Mouse (Mus musculus): ENCODE measurements around the gene Galr2.

GRCm38 (mm10) chr11:116239797-116240196, 40.9 kb upstream of the Galr2 start:
- TF ChIP-seq CTCF (IDR thresholded peaks at IDR 0.05; ENCODE audit: control insufficient read depth, insufficient read depth, insufficient read length) (no peak), MAX (IDR thresholded peaks at IDR 0.05) (no peak), USF1 (IDR thresholded peaks at IDR 0.05; ENCODE audit: low read depth) (no peak), CEBPB (IDR thresholded peaks at IDR 0.05; ENCODE audit: low read depth) (no peak), FOSL1 (IDR thresholded peaks at IDR 0.05; ENCODE audit: insufficient read depth, low read length, poor library complexity, severe bottlenecking) (no peak), MYOD1 (IDR thresholded peaks at IDR 0.05; ENCODE audit: control insufficient read depth, insufficient read length, low read depth) (no peak)
